Mouse (Mus musculus): ENCODE measurements around the gene March6. TPM values are rescaled to one million over a fixed set of nuclear protein-coding genes. Genes with fewer than 3 reads are reported as not detected.

The March6 gene
- polyA plus RNA-seq, 1 experiment from 2014 or later, result 61.4 TPM

DNA sequence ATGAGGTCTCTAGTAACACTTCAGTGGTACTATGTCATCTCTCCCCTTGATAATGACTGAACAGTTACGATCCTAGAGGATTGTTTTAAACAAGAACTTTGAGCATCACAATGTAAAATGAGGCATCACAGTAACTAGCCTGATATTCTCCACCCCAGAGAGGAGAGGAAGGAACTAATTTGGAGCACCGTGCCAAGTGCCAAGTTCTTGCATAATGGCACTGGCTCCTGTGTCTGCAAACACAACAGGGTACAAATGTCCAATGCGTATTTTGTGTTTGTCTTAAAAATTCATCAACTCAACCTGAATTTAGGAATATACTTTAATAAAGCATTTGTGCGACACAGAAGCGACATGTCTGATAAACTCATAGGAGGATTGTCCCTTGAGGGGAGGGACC lies 74.5 kb downstream of the March6 start:
- 90% methylated on average over 5 of the region's 5 CpGs for WGBS
- no peaks in the 10 kb centered on the region for H3K27me3 ChIP-seq (replicated peaks)
- peaks cover 4% of the 10 kb centered on the region; the same call in 1 of the 2 replicates for H3K4me1 ChIP-seq
- no peak overlapping the region for H3K9ac ChIP-seq
- H3K4me3 ChIP-seq, result no peak overlapping the region
- ATAC-seq (ENCODE audit: low FRiP score, low read depth), result no peak
- no peak overlapping the region for H3K27ac ChIP-seq
- H3K4me2 ChIP-seq (replicated peaks), result no peak overlapping the region
- H3K36me3 ChIP-seq, result peaks cover 41% of the 10 kb centered on the region
- no peaks in the 10 kb centered on the region for H3K9me3 ChIP-seq

DNA sequence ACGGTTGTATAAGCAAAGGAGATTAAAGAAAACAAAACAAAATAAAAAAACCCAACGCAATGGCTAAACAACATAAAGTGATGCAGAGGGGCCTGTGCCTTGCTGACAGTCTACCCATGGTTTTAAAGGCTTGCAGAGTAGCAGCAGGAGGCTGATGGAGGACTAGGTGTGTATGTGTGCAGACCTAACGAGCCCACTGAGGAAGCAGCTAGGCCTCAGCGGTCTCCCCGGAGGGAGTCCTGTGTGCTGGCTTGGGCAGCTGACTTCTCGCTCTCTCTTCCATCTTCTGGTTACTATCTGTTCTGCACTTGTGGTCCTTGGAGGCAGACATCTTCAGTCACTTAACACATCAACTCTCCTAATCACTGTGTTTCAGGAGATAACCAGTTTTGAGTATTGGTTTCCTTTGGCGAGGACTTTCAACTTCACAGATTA lies 76.0 kb downstream of the March6 start:
- 76% methylated on average over 7 of the region's 7 CpGs for WGBS
- Histone ChIP-seq H3K27me3 (replicated peaks) (no peaks in the 10 kb centered on the region; the same call in 1 of the 2 replicates), H3K9me3 (no peaks in the 10 kb centered on the region)

DNA sequence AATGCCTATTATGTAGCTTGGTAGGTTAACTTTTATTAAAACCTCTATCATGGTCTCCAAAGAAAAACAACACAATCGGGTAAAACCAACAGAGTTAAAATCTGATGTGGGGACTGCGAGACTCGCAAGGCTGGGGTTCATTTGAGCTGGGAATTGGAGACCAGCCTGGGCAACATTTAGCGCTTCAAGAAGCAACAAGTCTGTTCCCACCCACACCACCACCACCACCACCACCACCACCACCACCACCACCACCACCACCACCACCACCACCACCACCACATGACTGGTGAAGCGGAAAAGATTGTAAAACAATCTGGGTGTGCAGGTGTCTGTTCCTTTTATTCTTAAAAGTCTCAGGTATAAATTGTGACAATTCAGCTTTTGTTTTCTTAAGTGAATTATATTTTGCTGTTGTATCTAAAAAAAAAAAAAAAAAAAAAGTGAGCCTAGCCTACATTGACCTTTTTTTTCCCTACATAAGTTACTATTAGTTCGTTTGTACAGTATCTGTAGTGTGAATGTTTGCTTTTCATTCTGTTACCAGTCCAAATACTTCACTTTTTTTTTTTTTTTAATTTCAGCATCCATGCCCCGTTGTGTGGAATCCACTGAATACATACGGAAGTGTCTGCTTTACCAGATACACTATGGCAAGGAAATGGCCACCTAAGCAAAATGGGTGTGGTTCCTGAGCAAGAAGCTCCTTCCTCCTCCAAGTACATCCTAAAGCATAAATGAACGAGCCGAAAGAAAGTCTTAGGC lies 76.6 kb downstream of the March6 start:
- no peaks in the 10 kb centered on the region; the same call in 1 of the 2 replicates for H3K27me3 ChIP-seq (replicated peaks)
- 52% methylated on average over 10 of the region's 10 CpGs for WGBS
- H3K9me3 ChIP-seq, result no peaks in the 10 kb centered on the region
- ATAC-seq (ENCODE audit: low FRiP score, low read depth), result no peak
- H3K36me3 ChIP-seq, result peaks cover 20% of the 10 kb centered on the region
- H3K9ac ChIP-seq, result no peak overlapping the region
- H3K4me3 ChIP-seq, result 0 out of 2 replicates have a peak overlapping the region, but pooled peaks have one; percentile 54
- peaks cover 4% of the 10 kb centered on the region; the same call in 1 of the 2 replicates for H3K4me1 ChIP-seq
- H3K4me2 ChIP-seq (replicated peaks), result peak overlapping the region; percentile 73
- no peak overlapping the region for H3K27ac ChIP-seq

More for the DNA sequence above, 76.0 kb downstream of the March6 start:
- H3K9ac ChIP-seq, result no peak overlapping the region
- no peak overlapping the region for H3K4me2 ChIP-seq (replicated peaks)
- H3K36me3 ChIP-seq, result peaks cover 26% of the 10 kb centered on the region
- H3K4me1 ChIP-seq, result peaks cover 4% of the 10 kb centered on the region; the same call in 1 of the 2 replicates
- no peak overlapping the region for H3K4me3 ChIP-seq
- no peak overlapping the region for H3K27ac ChIP-seq
- no peak for ATAC-seq (ENCODE audit: low FRiP score, low read depth)

DNA sequence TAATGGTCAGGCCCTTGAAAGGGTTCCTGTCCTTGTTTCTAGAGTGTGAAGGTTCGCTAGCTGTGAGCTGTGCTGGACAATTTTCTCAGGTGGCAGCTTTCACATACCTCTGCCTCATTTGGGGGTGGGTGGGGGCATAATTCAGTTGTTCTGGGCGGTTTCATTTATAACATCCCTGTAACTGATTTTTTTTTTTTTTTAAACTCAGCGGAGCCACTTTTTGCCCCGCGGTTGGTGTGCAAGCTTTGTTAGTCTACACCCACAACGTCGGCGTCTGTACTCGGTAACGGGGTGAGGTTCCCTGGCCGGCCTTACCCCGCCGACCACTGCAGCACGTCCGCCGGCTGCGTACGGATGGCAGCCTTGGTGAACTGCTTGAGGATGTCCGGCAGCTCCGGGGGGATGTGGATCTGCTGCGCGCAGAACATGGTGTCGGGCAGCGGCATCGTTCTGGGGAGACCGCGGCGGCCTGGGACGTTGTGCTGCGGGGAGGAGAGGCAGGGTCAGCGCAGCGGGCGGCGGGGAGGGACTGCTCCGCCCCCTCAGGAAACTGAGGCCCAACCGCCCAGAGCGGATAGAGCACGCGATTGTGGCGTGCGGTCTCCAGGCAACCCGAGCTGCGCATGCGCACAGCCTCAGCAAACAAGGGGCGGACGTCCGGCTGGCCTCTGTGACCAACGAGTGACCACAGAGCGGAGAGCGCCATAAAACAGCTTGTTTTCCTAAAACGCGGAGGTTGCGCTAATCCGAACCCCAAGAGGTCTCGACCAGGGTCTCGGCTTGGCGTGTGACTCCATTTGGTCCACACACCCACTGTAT lies 77.5 kb downstream of the March6 start, which contains the start of gene Ropn1l:
Gene Ropn1l (minus strand): TSS at position 640 of the 819 bp plus-strand sequence.
- WGBS, result under 1% methylated on average over 57 of the region's 57 CpGs
- H3K4me2 ChIP-seq (replicated peaks), result peak within 1 kb of the TSS; percentile 73
- no peaks in the 10 kb centered on the region; the same call in 1 of the 2 replicates for H3K27me3 ChIP-seq (replicated peaks)
- H3K27ac ChIP-seq, result no peak within 1 kb of the TSS
- peak within 1 kb of the TSS; percentile 54 for H3K4me3 ChIP-seq
- peak within 1 kb of the TSS; percentile 69 for H3K9ac ChIP-seq
- H3K9me3 ChIP-seq, result no peaks in the 10 kb centered on the region
- peaks cover 4% of the 10 kb centered on the region; the same call in 1 of the 2 replicates for H3K4me1 ChIP-seq
- ATAC-seq (ENCODE audit: low FRiP score, low read depth), result peak; percentile 93
- peaks cover 11% of the 10 kb centered on the region; the same call in 1 of the 2 replicates for H3K36me3 ChIP-seq

DNA sequence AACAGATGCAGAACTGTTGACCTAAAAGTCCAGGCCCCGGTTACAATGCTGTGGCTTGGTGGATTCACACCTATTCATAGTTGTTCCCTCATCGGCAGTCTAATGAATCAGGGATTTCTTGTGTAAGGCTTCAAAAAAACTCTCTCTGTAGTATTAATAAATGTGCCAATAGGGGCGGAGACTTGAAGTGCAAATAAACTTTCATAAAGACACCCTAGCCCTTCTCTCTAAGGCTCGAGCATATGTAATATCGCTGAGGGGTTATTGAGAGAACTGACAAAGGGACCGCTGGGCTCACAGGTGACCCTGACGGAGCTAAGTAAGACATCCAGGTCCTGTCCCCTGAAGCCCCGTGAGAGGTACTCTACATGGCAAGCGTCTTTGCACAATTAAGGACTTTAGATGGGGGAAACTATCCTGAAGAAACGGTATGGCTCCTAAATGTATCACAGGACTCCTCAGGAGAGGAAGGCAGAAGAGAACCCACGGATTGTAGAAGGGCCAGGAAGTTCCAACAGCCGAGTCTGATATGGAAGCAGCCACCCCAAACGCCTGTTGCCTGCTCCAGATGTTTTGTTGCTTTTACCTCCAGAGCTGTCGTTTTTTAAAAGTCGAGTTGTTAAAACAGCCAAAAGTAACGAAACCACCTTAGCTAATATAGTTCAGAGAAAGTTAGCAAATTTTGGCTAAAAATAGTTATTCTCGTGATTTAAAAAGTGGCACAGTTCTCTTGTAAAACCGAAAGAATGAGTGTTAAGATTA lies 78.3 kb downstream of the March6 start:
- WGBS, result 59% methylated on average over 18 of the region's 18 CpGs
- H3K4me3 ChIP-seq, result peak overlapping the region; percentile 54
- H3K27me3 ChIP-seq (replicated peaks), result no peaks in the 10 kb centered on the region; the same call in 1 of the 2 replicates
- no peak for ATAC-seq (ENCODE audit: low FRiP score, low read depth)
- no peak overlapping the region for H3K27ac ChIP-seq
- peaks cover 4% of the 10 kb centered on the region; the same call in 1 of the 2 replicates for H3K36me3 ChIP-seq
- no peaks in the 10 kb centered on the region for H3K9me3 ChIP-seq
- H3K4me2 ChIP-seq (replicated peaks), result peak overlapping the region; percentile 73
- peaks cover 4% of the 10 kb centered on the region; the same call in 1 of the 2 replicates for H3K4me1 ChIP-seq
- H3K9ac ChIP-seq, result peak overlapping the region; percentile 69

DNA sequence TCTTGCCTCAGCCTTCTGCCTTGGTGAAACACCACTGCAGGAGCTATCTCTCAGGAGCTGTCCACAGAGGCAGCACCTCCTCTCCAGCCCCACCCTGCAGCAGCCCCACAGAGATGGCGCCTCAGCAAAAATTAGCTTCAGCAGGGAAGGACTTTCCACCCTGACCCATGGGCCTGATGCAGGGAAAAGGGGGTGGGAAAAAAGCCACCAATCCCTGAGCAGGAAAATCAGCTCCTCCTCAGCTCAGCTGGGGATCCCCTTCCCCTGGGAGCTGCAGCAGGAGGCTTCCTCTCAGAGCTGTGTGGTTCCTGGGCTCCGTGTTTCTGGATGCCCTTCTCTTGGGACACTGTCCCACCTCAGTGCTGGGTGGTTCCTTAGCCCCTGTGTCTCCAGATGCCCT lies 81.1 kb downstream of the March6 start:
- Histone ChIP-seq H3K4me3 (no peak overlapping the region), H3K9me3 (no peaks in the 10 kb centered on the region), H3K4me1 (peaks cover 4% of the 10 kb centered on the region; the same call in 1 of the 2 replicates), H3K27ac (no peak overlapping the region), H3K9ac (no peak overlapping the region), H3K4me2 (replicated peaks) (no peak overlapping the region), H3K27me3 (replicated peaks) (no peaks in the 10 kb centered on the region; the same call in 1 of the 2 replicates), H3K36me3 (no peaks in the 10 kb centered on the region)
- ATAC-seq (ENCODE audit: low FRiP score, low read depth), result no peak
- WGBS, result 16% methylated on average over 2 of the region's 2 CpGs

DNA sequence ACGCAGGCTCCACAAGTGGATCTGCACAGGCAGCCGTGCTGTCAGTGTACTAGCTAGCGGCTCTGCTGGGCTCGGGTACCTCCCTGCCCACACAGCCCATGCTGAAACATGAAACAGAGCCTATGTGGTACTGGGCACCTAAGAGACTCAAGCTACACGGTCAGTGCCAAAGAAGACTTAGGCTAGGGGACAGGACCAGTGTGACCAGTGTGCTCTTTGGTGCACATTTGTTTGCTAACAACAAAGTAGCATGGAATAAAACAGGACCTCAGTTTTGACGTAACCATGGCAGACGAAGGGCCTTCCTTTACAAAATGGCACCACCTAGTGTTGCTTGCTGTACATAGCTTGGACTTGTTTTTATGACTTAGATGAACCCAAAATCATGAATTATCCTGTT lies 83.7 kb downstream of the March6 start:
- WGBS, result 55% methylated on average over 7 of the region's 7 CpGs
- Histone ChIP-seq H3K9ac (no peak overlapping the region), H3K36me3 (no peaks in the 10 kb centered on the region), H3K27ac (no peak overlapping the region), H3K4me2 (replicated peaks) (no peak overlapping the region), H3K4me1 (no peaks in the 10 kb centered on the region), H3K9me3 (no peaks in the 10 kb centered on the region), H3K27me3 (replicated peaks) (no peaks in the 10 kb centered on the region; the same call in 1 of the 2 replicates), H3K4me3 (no peak overlapping the region)
- 0 out of 2 replicates have a peak, but pooled peaks have one; percentile 41 for ATAC-seq (ENCODE audit: low FRiP score, low read depth)

DNA sequence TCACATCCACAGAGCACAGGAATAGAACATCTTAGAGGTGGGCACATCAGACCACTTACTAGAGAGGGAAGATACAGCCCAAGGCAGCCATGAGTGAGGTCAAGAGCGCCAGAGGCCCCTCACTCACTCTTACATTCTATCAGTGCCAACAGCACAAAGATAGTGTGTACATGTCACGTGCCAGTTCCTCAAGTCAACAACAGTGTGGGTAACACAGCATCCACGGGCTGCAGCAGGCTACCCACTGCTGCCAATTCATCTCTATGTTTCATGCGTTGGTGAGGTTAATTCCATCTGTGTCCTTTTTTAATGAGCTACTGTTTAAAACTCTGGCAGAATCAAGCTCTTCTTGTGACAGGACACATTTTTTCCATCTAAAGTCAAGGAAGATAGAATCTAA lies 88.2 kb downstream of the March6 start:
- Histone ChIP-seq H3K27me3 (replicated peaks) (no peaks in the 10 kb centered on the region), H3K4me3 (no peak overlapping the region), H3K9me3 (no peaks in the 10 kb centered on the region), H3K36me3 (no peaks in the 10 kb centered on the region), H3K27ac (no peak overlapping the region), H3K9ac (no peak overlapping the region), H3K4me1 (no peaks in the 10 kb centered on the region), H3K4me2 (replicated peaks) (no peak overlapping the region)
- WGBS, result 92% methylated on average over 4 of the region's 4 CpGs
- no peak for ATAC-seq (ENCODE audit: low FRiP score, low read depth)

DNA sequence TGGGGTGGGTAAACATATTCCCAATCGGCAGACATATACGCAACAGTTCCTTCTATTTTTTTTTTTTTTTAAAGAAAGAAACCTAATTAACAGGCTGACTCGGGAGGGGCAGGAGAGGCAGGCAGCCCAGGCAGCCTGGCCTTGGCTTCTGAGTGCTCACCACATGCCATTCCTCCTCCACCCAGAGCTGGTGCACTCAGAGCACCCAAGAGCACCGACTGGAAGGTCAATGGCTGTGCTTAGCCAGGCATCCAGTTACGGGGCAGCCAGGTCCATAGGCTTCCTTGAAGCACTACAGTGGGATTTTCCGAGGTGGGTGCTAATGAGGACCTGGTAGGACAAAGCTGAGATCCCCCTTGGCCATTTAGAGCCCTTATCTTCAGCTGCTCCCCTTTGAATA lies 88.9 kb downstream of the March6 start:
- no peaks in the 10 kb centered on the region for H3K36me3 ChIP-seq
- ATAC-seq (ENCODE audit: low FRiP score, low read depth), result no peak
- WGBS, result 78% methylated on average over 6 of the region's 6 CpGs
- H3K4me1 ChIP-seq, result no peaks in the 10 kb centered on the region
- no peak overlapping the region for H3K27ac ChIP-seq
- H3K4me3 ChIP-seq, result no peak overlapping the region
- H3K9me3 ChIP-seq, result no peaks in the 10 kb centered on the region
- H3K4me2 ChIP-seq (replicated peaks), result no peak overlapping the region
- no peak overlapping the region for H3K9ac ChIP-seq
- no peaks in the 10 kb centered on the region for H3K27me3 ChIP-seq (replicated peaks)

DNA sequence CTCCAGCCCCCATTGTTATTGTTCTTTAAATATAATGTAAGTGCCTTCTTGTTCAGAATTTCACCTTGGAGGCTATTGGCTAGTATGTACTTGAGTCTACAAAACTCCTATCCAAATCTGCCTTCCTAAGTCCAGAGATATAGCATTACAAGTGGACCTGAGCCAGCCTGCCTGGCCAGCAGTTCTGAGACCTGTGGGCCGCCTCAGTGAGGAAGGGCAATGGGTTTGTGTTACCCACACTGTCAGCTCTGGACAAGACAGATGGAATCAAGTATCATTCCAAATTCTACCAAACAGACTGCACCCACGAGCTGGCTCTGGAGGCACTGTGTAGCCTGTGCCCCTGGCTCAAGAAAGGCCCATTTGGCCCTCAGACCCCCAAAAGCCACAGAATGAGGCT lies 94.0 kb downstream of the March6 start:
- H3K36me3 ChIP-seq, result no peaks in the 10 kb centered on the region
- H3K4me3 ChIP-seq, result no peak overlapping the region
- H3K9ac ChIP-seq, result no peak overlapping the region
- no peak overlapping the region for H3K27ac ChIP-seq
- H3K27me3 ChIP-seq (replicated peaks), result no peaks in the 10 kb centered on the region
- 81% methylated on average over 2 of the region's 2 CpGs for WGBS
- no peak overlapping the region for H3K4me2 ChIP-seq (replicated peaks)
- ATAC-seq (ENCODE audit: low FRiP score, low read depth), result no peak
- no peaks in the 10 kb centered on the region for H3K9me3 ChIP-seq
- no peaks in the 10 kb centered on the region for H3K4me1 ChIP-seq

DNA sequence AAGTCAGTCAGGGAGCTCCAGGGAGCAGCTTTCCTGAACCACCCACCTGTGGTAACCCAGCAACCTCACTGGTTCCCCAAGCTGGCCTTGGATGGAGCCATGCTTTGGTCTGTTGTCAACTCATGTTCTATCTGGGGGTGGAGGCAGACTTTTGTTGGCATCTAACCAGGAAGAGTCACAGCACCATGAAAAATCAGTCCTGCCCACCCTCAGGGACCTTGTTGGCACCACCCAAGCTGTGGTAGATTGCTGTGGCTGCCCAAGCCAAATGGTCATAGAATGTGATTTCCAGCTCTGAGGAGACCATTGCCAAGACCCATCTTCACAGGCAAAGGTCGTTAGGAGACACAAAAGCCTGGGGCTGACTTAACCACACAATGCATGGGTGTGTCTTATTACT lies 94.8 kb downstream of the March6 start:
- Histone ChIP-seq H3K4me1 (no peaks in the 10 kb centered on the region), H3K4me2 (replicated peaks) (no peak overlapping the region), H3K27ac (no peak overlapping the region), H3K4me3 (no peak overlapping the region), H3K36me3 (no peaks in the 10 kb centered on the region), H3K9me3 (no peaks in the 10 kb centered on the region), H3K9ac (no peak overlapping the region), H3K27me3 (replicated peaks) (no peaks in the 10 kb centered on the region)
- ATAC-seq (ENCODE audit: low FRiP score, low read depth), result no peak
- WGBS, result 64% methylated on average over 1 of the region's 1 CpGs
